Mouse (Mus musculus): Measurements from ENCODE around the gene Vmn1r202.
"Not testable (repeated sequence)": the region's sequence is repeated elsewhere in the genome, so short reads cannot be mapped to it uniquely, and the experiment has no call there.

Vmn1r202 gene

DNA sequence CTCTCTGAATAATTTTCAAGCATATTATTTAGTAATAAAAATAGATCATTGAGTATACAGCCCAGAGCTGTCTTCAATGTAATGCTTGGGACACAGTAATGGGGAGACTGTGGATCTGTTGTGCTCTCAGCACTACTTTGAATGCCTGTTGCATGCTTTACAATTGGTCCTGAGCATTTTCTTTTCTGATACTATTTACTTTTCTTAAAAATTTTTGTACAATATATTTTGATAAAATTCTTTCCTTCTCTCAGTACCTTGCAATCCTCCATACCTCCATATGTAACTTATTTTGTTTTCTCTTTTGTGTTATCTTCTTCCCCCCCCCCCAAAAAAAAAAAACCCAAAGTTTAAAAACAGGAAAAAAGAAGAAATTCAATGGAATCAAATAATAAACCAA is at the start of gene Vmn1r202:
TSS of gene Vmn1r202 (minus strand) at position 101 of the 400 bp plus-strand sequence.
- no peak for DNase-seq (ENCODE audit: low spot score)

DNA sequence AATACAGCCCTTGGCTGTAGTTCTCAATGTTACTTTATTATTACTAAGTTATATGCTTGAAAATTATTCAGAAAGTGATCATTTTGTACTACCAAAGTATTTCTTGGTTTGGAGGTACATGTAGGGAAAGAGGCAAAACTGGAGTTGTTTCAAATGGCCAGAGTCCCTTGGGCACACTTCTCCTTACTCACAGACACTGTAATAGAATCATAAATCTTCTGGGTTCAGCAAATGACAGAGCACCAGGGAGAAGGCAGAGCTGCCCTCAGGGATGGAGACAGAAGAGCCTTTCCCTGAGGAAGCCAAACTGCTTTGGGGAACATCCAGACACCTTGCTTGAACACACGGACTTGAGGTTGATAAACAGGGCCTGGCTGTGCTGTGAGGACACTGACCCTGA is 47.7 kb upstream of the Vmn1r202 start, which contains the start of gene Vmn1r204:
TSS of gene Vmn1r204 (plus strand) at position 301 of the 400 bp plus-strand sequence.
- DNase-seq (ENCODE audit: low spot score) = not testable (repeated sequence)

DNA sequence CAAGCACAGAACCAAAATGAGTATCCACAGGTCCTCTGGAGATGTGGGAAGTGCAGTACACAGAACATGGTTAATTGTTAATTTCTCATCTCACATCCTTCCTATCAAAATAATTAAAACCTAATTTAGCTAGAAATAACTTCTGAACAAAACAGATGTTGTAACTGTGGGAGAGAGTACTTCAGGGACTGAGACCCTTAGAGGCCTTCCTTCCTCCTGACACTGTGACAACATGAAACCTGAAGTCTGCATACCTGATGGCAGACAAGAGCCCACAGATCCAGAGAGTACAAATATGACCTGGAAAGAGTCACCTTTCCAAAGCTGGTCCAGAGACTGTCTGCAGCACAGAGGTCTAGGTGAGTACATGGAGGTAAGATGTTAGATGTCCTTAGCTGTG is 12.6 kb upstream of the Vmn1r202 start, which contains the start of gene Vmn1r203:
TSS of gene Vmn1r203 (plus strand) at position 301 of the 400 bp plus-strand sequence.
- DNase-seq (ENCODE audit: low spot score) = no peak

DNA sequence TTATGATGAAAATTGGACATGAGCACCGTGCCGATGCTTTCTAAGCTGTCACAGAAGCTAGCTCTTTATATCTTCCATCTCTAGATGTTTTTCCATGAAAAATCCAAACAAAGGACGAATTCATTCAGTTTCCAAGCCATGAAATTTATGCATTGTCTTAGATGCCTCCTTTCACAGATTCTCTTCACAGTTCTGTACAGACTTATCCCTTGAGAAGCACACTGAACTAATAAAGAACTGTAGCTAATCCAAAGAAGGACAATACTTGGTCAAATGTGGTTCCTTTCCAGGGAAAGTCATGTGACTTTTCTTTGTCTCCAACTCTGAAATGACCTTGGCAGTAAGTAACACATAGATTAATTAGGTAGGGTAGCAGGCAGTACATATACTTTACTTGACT is 2.8 kb downstream of the Vmn1r202 start:
- no peak for DNase-seq (ENCODE audit: low spot score)

DNA sequence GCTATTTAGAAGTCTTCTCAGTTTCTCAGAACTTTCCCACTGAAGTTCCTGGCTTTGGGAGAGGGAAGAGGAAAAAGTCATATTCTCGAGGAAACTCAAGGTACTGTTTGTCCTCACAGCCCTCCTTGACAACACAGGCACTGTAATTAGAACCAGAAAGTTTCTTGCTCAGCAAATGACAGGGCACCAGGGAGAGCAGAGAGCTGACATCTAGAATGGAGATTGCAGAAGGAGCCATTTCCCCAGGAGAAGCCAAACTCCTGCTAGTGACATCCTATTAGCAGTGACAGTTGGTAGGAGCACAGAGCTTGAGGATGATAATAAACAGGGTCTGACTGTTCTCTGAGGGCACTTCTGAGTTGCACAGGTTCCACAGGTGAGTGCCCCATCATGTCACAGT is 33.6 kb downstream of the Vmn1r202 start, which contains the start of gene Vmn1r201:
TSS of gene Vmn1r201 (plus strand) at position 301 of the 400 bp plus-strand sequence.
- DNase-seq (ENCODE audit: low spot score) = no peak

DNA sequence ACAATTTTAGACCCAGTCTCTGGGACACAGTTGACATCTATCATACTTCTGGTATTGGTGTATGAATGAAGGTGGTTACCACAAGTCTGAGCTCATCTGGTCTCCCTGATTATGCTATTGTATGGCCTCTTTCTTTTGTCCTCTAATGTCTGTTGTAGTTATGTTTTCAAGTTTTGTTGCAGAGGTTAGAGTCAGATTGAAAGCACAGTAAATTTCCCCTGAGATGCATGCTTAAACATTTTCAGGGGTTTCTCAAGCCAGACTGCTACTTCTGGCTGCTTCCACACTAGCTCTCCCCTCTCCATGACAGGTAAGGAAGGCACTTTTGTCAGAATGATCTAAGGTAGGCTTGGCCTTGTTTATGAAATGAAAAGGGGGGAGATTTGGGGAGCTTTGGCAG is 50.0 kb downstream of the Vmn1r202 start:
- no peak for DNase-seq (ENCODE audit: low spot score)
